Mouse (Mus musculus) megakaryocyte, embryonic 14.5 days (primary cell): ENCODE results near the gene Tbccd1.

ENCODE experiments used
- FLI1 ChIP-seq: IDR thresholded peaks from 2 replicates; pipeline ENCODE4 v1.6.1; 2012; ENCODE audit warnings: low read length, inconsistent platforms, mixed read lengths
- GATA1 ChIP-seq: IDR thresholded peaks from 3 replicates; pipeline ENCODE4 v1.6.1; 2012; ENCODE audit warnings: mixed read lengths, low read length, inconsistent platforms, borderline replicate concordance

- TF ChIP-seq GATA1 (no peak), FLI1 (no peak)
These were observed 21.2 kb upstream of the Tbccd1 start for GRCm38 (mm10) chr16:22878716-22879115.
